Mouse (Mus musculus): Measurements from ENCODE around the gene Mlst8.

- TF ChIP-seq POLR2A (IDR thresholded peaks at IDR 0.05; ENCODE audit: control insufficient read depth, low read depth, low read length) (no peak), CTCF (IDR thresholded peaks at IDR 0.05; ENCODE audit: control insufficient read depth, insufficient read depth, insufficient replicate concordance, low read depth, low read length) (no peak)
Observed at GRCm38 (mm10) chr17:24446590-24446989, 32.3 kb downstream of the Mlst8 start.

Measured in testis, adult 2 months (tissue).